Mouse (Mus musculus) brain, embryonic 14.5 days (tissue): ENCODE data around the gene Ly6g6f. TPM values are rescaled to one million over a fixed set of nuclear protein-coding genes. Genes with fewer than 3 reads are reported as not detected.
A peak's percentile ranks its signal among the peaks of the same experiment; 100 is the strongest.

Experiments used
- DNase-seq: peaks from one replicate; pipeline ENCODE4 v3.0.0-alpha.2; 2011; ENCODE audit warnings: low read depth
- CTCF ChIP-seq: fragments of 200-500 bp; IDR thresholded peaks from 2 replicates; pipeline ENCODE4 v1.5.1; 2012; ENCODE audit warnings: inconsistent platforms, mild to moderate bottlenecking, moderate library complexity, borderline replicate concordance; ENCODE audit not compliant: insufficient read depth, insufficient read length; ENCODE audit errors: extremely low read depth
- POLR2A ChIP-seq: fragments of 200-500 bp; IDR thresholded peaks from 2 replicates; pipeline ENCODE4 v1.6.1; 2012; ENCODE audit warnings: mild to moderate bottlenecking, inconsistent platforms, borderline replicate concordance; ENCODE audit not compliant: poor library complexity, insufficient read depth, insufficient read length, severe bottlenecking; ENCODE audit errors: extremely low read depth
- polyA plus RNA-seq: library from polyadenylated mRNA; depleted of rRNA; stranded (reverse); fragments of >200 nt; gene quantifications from 2 replicates; pipeline ENCODE4 v1.2.3, GENCODE M21; 2012

Ly6g6f gene
- polyA plus RNA-seq, 1 experiment: 0.30 TPM

DNA sequence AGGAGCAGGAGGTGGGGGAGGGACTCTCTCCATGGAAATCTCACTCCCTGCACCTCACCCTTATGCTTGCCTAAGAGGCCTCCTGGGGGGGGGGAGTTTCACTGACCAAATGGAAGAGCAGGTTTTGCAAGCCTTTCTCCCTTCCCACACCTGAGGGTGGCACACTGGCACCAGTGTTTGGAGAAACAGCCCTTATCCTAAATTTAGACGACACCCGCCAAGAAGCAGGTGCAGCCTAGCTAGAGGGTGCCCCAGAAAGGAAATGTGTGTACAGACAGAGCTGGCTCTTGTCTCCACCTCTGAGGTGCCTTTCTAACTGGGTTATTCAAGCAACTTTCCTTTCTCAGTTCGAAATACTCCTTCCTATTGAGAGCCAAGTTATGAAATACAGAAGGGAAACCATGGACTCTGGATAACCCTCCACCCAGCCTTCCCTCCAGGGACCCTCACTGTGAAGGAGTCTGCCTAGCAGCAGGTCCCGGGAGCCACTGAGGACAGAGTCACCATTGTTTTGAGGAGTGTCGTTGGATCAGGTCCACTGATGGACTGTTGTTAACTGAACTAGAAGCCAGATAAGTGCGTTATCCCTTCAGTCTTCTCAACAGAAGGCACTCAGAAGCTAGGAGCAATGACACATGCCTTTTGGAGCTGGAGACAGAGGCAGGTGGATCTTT, 14.7 kb downstream of the Ly6g6f start:
- no peak for DNase-seq
- TF ChIP-seq POLR2A (no peak), CTCF (no peak)

DNA sequence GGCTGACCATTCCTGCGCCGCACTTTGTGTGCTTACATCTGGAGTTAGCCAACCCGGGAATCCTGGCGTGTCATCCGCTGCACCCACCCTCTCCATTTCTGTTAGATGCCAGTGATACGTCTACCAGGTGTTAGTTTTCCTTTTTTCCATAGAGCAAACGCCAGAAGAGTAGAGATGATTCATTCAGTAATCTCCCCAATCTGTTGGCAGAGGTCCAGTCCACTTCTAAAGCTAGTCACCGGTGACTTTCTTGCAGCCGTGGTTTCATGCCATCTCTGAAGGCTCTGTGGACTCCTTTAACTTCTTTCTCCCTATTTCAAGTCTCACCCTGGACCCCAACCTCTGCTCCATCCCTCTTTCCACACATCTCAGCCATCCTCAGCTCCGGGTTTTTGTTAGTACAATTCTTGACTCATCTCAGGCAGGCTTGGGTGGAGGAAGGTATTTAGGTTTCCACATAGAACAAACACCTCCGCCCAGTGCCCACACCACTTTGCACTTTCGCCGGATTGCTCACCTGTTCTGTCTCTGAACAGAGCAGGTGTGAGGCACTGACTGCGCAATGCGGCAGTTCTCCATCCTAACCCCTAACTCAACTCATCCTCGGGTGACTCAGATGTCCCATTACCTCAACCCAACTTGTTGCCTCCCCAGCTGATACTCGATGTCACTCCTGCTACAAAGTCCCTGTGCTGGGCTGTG, 17.0 kb downstream of the Ly6g6f start:
- TF ChIP-seq CTCF (no peak), POLR2A (no peak)
- DNase-seq: no peak

DNA sequence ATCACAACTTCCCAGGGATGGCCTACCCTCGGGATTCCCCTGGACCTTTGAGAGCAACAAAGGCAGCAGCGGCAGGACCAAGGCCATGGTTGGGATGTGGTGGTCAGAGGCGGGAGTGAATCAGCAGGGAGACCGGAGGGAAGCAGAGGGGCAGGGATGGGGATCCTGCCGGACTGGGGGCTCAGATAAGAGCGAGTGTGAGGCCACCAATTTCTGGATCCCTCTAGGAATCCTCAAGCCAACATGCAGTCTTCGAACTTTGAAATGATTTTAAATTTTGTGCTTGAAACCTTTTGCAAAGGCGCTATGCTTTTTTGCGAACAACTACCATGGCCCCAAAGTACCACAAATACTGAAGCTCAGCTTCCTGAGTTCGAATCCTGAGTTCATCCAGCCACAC, 19.3 kb downstream of the Ly6g6f start, which contains the start of gene Mpig6b:
TSS of gene Mpig6b (minus strand) at position 101 of the 400 bp plus-strand sequence.
- DNase-seq: no peak
- no peak for TF ChIP-seq POLR2A
- TF ChIP-seq CTCF: no peak

DNA sequence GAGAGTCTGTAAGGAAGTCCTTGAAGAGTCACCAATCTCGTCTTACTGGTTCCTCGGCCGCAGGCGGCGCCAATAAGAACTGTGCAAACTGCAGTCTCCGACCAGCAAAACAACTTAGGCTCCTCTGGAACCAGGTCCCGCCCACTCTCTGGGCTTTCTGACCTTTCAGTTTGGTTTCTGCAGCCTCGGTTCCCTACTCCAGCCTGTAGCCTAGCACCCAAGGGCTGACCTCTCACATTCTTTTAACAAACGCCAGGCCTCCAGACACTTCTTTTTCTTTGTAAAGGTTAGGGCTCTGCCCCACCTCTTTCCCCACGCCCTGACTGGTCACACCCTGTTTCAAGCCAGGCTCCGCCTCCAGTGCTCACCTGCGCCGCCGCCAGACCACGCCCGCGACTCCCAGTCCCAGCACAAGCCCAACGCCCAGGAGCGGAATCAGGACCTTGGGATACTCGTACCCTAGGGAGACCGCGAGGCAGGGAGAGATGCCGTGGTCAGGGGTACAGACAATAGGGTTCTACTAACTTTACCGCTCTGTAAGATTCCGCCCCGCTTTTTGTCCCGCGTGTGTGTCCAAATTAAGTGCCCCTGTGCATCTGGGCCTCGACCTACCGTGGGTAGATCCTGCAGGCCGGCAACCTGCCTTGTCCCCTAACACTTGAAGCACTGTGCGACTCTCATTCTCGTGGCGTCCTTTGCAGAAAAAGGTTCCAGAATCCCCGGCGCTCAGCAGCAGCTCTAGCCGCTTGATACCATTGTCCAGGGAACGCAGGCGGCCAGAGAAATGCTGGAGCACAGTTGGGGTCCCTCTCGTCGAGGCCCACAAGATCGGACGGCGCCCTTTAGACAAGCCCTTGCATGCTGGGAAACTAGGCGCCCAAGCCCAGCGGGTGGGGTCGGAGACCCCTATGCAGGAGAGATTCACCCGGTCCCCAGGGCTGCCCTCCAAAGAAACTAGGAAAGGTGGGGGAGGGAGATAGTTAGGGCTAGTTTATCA, 20.2 kb downstream of the Ly6g6f start, which contains the start of gene Ly6g6c:
TSS of gene Ly6g6c (plus strand) at position 438 of the 997 bp plus-strand sequence.
- no peak for DNase-seq
- TF ChIP-seq CTCF: no peak
- TF ChIP-seq POLR2A: no peak

DNA sequence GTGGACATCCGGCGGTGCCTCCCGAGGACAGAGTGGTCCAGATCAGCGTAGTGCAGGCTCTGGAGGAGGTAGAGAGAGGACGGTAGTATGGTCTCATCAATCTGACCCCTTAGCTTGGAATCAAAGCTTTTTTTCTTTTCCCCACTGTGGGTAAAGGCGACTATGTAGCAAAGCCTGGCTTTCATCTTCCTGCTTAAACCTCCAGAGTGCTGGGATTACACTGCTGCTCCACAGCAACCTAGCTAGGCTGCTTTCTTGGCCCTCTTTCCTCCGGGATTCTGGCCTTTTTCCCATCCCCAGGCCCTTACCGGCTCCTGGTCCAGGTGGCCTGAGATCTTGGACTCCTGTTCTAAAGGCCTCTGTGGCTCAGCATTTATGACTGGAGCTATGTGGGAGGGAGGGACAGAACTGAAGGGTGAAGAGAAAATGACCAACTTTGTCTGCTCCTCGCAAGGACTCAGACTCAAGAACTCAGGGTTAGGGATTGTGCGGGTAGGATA, 21.0 kb downstream of the Ly6g6f start:
- no peak for DNase-seq
- TF ChIP-seq CTCF (no peak), POLR2A (no peak)

DNA sequence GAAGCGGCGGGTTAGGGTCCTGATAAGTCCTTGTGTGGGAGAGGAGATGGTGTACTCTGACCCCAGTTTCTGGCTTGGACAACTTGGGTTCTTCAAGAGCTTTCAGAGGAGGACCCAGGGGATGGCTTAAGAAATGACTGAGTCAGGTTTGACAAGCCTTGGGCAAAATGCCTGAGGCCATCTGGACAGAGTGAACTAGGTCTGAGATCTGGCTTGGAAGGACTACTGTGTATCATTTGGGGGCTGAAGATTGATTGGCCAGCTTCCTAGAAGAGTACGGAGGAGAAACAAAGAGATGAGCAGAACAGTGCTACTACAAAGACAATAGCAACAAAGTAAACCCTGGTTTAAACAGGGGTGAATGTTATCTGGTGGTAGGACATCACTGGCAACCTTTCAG, 21.9 kb downstream of the Ly6g6f start:
- DNase-seq: no peak
- TF ChIP-seq CTCF (no peak), POLR2A (no peak)

DNA sequence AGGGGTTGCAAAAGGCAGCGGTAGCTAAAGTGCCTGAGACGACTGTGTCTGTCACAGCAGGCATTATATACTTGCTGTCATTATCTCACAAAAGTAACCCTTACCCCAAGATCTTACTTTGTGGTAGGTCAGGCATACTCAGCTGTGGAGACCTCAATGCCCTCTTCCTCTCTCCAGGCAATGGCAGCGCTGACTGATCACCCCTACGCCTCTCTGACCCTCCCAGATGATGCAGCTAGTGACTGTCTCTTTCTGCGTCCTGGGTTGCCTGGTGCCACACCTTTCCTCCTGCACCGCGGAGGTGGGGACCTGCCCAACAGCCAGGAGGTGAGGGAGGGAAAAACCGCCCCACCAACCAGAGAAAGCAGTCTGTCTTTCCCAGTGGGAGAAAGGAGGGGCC, 24.1 kb downstream of the Ly6g6f start:
- TF ChIP-seq CTCF (no peak), POLR2A (no peak)
- no peak for DNase-seq

DNA sequence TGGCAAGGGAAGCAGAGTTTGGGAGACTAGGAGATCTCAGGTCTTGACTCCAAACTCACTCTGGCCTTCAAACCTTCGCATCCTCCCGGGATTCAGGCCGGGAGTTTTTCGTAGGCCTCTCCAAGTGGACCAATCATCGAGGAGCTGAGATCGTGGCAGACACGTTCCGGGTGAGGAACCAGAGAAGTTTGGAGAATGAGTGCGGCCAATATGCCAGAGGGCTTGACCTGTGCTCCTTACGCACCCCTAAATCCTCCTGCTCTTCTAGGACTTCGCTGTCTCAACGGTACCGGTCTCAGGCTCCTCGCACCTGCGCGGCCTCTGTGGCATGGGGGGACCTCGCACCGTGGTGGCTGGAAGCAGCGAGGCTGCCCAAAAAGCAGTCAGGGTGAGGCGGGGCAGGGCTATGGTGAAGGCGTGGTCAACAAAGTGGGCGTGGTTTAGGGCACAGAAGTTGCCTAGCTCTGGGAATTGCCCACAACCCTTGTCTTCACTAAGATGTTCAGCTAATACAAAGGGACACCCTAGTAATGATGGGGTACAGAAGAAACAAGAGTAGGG, 24.6 kb downstream of the Ly6g6f start:
- TF ChIP-seq CTCF: no peak
- TF ChIP-seq POLR2A: no peak
- no peak for DNase-seq

DNA sequence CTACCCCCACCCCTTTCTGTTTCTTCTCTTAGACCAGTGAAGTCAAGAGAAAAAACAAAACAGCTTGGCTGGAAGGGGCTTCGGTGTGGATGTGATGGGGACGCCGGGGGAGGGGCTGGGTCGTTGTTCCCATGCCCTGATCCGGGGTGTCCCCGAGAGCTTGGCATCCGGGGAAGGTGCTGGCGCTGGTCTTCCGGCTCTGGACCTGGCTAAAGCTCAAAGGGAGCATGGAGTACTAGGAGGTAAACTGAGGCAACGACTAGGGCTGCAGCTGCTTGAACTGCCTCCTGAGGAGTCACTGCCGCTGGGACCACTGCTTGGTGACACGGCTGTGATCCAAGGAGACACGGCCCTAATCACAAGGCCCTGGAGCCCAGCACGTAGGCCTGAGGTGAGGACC, 25.3 kb downstream of the Ly6g6f start:
- TF ChIP-seq CTCF (no peak), POLR2A (no peak)
- DNase-seq: no peak

DNA sequence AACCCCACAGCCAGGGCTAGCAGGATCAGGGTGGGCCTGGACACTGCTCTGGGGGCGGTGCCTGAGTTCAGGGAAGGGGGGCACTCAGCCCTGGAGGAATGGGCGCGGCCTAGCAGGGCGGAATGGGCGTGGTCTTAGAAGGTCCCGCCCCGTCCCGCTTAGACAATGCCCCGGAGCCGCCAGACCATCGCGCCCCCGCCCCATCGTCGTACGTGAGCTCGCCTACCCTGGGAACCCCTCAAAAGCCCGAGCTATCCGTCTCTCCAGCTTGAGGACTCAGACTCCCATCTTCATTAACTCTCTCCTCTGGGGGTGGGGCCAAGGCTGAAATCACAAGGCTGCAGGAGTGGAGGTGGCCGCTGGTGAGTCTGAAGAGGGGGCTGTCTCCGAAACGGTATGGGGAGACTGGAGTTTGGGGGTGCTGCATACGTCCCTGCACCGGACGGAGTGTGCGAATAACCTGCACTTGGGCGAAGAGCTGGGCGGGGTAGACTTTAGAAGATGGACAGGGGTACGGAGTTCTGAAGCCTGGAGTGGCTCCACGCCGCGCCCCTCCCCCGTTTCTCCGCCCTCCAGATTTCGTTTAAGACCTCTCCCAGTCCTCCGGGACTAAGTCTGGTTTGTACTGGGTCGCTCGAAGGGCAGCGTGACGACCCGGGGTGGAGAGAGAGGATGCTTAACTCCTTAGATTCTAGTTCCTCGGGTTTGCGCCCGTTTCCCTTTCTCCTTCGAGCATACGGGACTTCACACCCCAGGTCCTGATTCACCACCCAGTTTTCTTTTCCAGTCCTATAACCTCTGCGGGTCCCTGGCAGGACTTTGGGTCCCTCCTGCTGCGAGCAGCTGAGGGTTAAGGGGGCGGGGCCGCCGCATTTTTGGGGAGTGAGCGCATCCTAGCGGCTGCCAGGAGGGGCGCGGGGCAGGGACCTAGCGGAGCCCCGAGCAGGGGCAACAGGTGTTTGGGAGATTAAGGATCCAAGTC, 26.2 kb downstream of the Ly6g6f start, which contains the start of gene Ddah2:
TSS of gene Ddah2 (plus strand) at position 125 of the 982 bp plus-strand sequence.
- peak; percentile 97 for DNase-seq
- TF ChIP-seq CTCF: peak; percentile 74
- TF ChIP-seq POLR2A: peak; percentile 33; the same call in 1 of the 2 replicates

DNA sequence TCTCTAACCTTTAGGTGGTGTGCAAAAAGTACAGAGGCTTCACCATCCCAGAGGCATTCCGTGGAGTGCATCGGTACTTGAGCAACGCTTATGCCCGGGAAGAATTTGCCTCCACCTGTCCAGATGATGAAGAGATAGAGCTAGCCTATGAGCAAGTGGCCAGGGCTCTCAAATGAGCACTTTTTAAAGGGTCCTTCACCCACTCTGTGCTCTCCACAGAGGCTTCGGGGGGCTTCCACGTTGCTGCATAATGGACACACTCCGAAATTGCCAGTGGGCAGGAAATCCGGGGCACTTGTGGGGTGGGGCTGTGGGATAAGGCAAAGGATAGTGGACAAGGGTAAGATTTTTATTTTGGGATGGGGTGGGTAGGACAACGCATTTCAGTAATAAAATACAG, 27.1 kb downstream of the Ly6g6f start:
- no peak for DNase-seq
- TF ChIP-seq POLR2A: no peak
